Mouse (Mus musculus): Measurements from ENCODE around the gene Parp3. TPM values are rescaled to one million over a fixed set of nuclear protein-coding genes. Genes with fewer than 3 reads are reported as not detected.
A peak's percentile ranks its signal among the peaks of the same experiment; 100 is the strongest.
"Not testable (repeated sequence)": the region's sequence is repeated elsewhere in the genome, so short reads cannot be mapped to it uniquely, and the experiment has no call there.

Gene Parp3
- polyA plus RNA-seq, 1 experiment from 2014 or later = 3.0 TPM

- H3K9ac ChIP-seq (ENCODE audit: low read depth, low read length) = no peak within 1 kb of the TSS
- H3K4me2 ChIP-seq (ENCODE audit: low read depth, low read length) = no peak within 1 kb of the TSS
- no peaks in the 10 kb centered on the region for H3K9me3 ChIP-seq (ENCODE audit: control insufficient read depth, low read length)
- no peak for ATAC-seq
- H3K36me3 ChIP-seq (ENCODE audit: control insufficient read depth, insufficient read depth, low read length) = no peaks in the 10 kb centered on the region
- no peaks in the 10 kb centered on the region for H3K4me1 ChIP-seq (ENCODE audit: control insufficient read depth, insufficient read depth, low read length)
- no peaks in the 10 kb centered on the region; the same call in 1 of the 2 replicates for H3K27me3 ChIP-seq (replicated peaks; ENCODE audit: control insufficient read depth, insufficient read depth, low read length)
- no peak within 1 kb of the TSS for H3K27ac ChIP-seq (ENCODE audit: low read length)
- 92% methylated on average over 6 of the region's 6 CpGs for WGBS
- no peak within 1 kb of the TSS for H3K4me3 ChIP-seq (ENCODE audit: low read length)
Measured at GRCm38 (mm10) chr9:106499667-106500066, 22.9 kb upstream of the Parp3 start, which contains the start of gene Iqcf1. Gene Iqcf1 (plus strand): TSS chr9:106499967.

GRCm38 (mm10) chr9:106487602-106488001, 10.9 kb upstream of the Parp3 start:
- H3K9me3 ChIP-seq (ENCODE audit: control insufficient read depth, low read length); H3K9ac ChIP-seq (ENCODE audit: low read depth, low read length); ATAC-seq; H3K4me2 ChIP-seq (ENCODE audit: low read depth, low read length); H3K27ac ChIP-seq (ENCODE audit: low read length); H3K4me3 ChIP-seq (ENCODE audit: low read length); H3K27me3 ChIP-seq (replicated peaks; ENCODE audit: control insufficient read depth, insufficient read depth, low read length); H3K4me1 ChIP-seq (ENCODE audit: control insufficient read depth, insufficient read depth, low read length): not testable (repeated sequence)
- 82% methylated on average over 6 of the region's 6 CpGs for WGBS
- peaks cover 25% of the 10 kb centered on the region; the same call in 1 of the 2 replicates for H3K36me3 ChIP-seq (ENCODE audit: control insufficient read depth, insufficient read depth, low read length)

- Histone ChIP-seq H3K4me2 (ENCODE audit: low read depth, low read length) (no peak overlapping the region), H3K27me3 (replicated peaks; ENCODE audit: control insufficient read depth, insufficient read depth, low read length) (no peaks in the 10 kb centered on the region), H3K36me3 (ENCODE audit: control insufficient read depth, insufficient read depth, low read length) (peaks cover 30% of the 10 kb centered on the region; the same call in 1 of the 2 replicates), H3K27ac (ENCODE audit: low read length) (no peak overlapping the region), H3K4me1 (ENCODE audit: control insufficient read depth, insufficient read depth, low read length) (no peaks in the 10 kb centered on the region), H3K9me3 (ENCODE audit: control insufficient read depth, low read length) (no peaks in the 10 kb centered on the region), H3K4me3 (ENCODE audit: low read length) (no peak overlapping the region), H3K9ac (ENCODE audit: low read depth, low read length) (no peak overlapping the region)
- no peak for ATAC-seq
- WGBS = 84% methylated on average over 10 of the region's 10 CpGs
Measured at GRCm38 (mm10) chr9:106485076-106485475, 8.3 kb upstream of the Parp3 start.

GRCm38 (mm10) chr9:106483606-106484005, 6.9 kb upstream of the Parp3 start:
- Histone ChIP-seq H3K4me2 (ENCODE audit: low read depth, low read length) (no peak overlapping the region), H3K9me3 (ENCODE audit: control insufficient read depth, low read length) (no peaks in the 10 kb centered on the region), H3K36me3 (ENCODE audit: control insufficient read depth, insufficient read depth, low read length) (peaks cover 30% of the 10 kb centered on the region; the same call in 1 of the 2 replicates), H3K4me1 (ENCODE audit: control insufficient read depth, insufficient read depth, low read length) (no peaks in the 10 kb centered on the region), H3K4me3 (ENCODE audit: low read length) (no peak overlapping the region), H3K27me3 (replicated peaks; ENCODE audit: control insufficient read depth, insufficient read depth, low read length) (no peaks in the 10 kb centered on the region), H3K27ac (ENCODE audit: low read length) (no peak overlapping the region), H3K9ac (ENCODE audit: low read depth, low read length) (no peak overlapping the region)
- 93% methylated on average over 17 of the region's 17 CpGs for WGBS
- no peak for ATAC-seq

DNA sequence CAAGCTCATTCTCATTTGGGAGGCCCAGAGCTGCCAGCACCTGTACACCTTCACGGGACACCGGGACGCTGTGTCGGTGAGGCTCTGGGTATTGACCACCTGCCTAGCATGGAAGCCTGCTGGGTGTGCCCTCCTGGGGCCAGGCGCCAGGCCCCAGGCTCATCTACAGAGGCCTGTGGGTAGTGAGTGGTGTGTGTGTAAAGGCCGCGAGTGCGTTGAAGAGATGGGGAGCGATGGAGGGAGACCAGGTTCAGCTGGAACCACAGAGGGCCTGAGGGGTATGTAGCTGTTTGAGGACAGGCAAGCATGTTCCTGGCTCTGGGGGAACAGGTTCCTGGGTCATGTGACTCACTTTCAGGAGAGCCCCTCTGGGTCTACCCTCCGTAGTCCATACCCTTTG, 6.4 kb upstream of the Parp3 start:
- no peak overlapping the region for H3K4me3 ChIP-seq (ENCODE audit: low read length)
- no peaks in the 10 kb centered on the region for H3K27me3 ChIP-seq (replicated peaks; ENCODE audit: control insufficient read depth, insufficient read depth, low read length)
- no peak overlapping the region for H3K4me2 ChIP-seq (ENCODE audit: low read depth, low read length)
- peaks cover 2% of the 10 kb centered on the region; the same call in 1 of the 2 replicates for H3K4me1 ChIP-seq (ENCODE audit: control insufficient read depth, insufficient read depth, low read length)
- 96% methylated on average over 10 of the region's 10 CpGs for WGBS
- H3K27ac ChIP-seq (ENCODE audit: low read length) = no peak overlapping the region
- no peak for ATAC-seq
- H3K9ac ChIP-seq (ENCODE audit: low read depth, low read length) = no peak overlapping the region
- peaks cover 30% of the 10 kb centered on the region; the same call in 1 of the 2 replicates for H3K36me3 ChIP-seq (ENCODE audit: control insufficient read depth, insufficient read depth, low read length)
- no peaks in the 10 kb centered on the region for H3K9me3 ChIP-seq (ENCODE audit: control insufficient read depth, low read length)

DNA sequence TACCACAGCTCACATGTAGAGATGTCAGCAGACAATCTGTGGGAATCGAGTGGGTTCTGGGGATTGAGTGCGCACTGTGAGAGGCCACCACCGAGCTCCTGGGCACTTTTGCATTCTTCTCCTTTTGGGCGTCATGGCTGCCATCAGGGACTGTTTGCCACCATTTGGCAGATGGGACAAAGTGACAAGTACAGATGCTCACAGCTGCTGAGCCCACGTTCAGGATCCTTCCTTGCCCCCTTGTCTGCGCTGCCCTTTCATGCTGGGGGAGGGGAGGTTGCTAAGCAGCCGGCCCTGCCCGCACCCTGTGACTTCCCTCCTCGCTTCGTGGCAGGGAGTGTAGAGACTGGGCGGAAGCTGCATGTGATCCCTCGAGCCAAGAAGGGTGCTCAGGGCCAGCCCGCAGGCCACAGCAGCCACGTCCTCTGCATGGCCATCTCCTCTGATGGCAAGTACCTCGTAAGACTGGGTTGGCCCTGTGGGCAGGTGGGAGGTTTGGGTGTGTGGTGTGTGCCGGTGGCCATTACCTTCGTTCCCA, 5.9 kb upstream of the Parp3 start:
- H3K9me3 ChIP-seq (ENCODE audit: control insufficient read depth, low read length) = no peaks in the 10 kb centered on the region
- no peak overlapping the region for H3K4me3 ChIP-seq (ENCODE audit: low read length)
- no peak for ATAC-seq
- peaks cover 7% of the 10 kb centered on the region for H3K4me1 ChIP-seq (ENCODE audit: control insufficient read depth, insufficient read depth, low read length)
- no peaks in the 10 kb centered on the region for H3K27me3 ChIP-seq (replicated peaks; ENCODE audit: control insufficient read depth, insufficient read depth, low read length)
- no peak overlapping the region for H3K4me2 ChIP-seq (ENCODE audit: low read depth, low read length)
- 88% methylated on average over 17 of the region's 17 CpGs for WGBS
- H3K9ac ChIP-seq (ENCODE audit: low read depth, low read length) = no peak overlapping the region
- peaks cover 30% of the 10 kb centered on the region; the same call in 1 of the 2 replicates for H3K36me3 ChIP-seq (ENCODE audit: control insufficient read depth, insufficient read depth, low read length)
- H3K27ac ChIP-seq (ENCODE audit: low read length) = no peak overlapping the region

DNA sequence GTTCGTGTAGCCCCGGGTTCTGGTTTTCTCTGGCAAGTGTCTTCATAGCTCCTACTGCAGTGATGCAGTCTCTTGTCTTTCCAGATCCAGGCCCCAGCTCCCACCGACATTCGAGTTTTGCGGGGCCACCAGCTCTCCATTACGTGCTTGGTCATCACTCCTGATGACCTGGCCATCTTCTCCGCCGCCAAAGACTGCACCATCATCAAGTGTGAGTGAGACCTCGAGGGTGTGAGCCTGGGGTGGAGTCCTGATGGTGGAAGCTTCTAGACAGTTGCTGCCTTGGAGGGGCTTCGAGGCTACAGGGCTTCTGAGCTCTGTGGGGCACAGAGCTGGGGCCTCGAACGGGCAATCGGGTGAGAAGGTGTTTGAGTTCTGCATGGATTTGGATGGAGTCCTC, 4.9 kb upstream of the Parp3 start:
- Histone ChIP-seq H3K9ac (ENCODE audit: low read depth, low read length) (no peak overlapping the region), H3K4me3 (ENCODE audit: low read length) (no peak overlapping the region), H3K4me2 (ENCODE audit: low read depth, low read length) (no peak overlapping the region), H3K9me3 (ENCODE audit: control insufficient read depth, low read length) (no peaks in the 10 kb centered on the region), H3K36me3 (ENCODE audit: control insufficient read depth, insufficient read depth, low read length) (peaks cover 30% of the 10 kb centered on the region; the same call in 1 of the 2 replicates), H3K27me3 (replicated peaks; ENCODE audit: control insufficient read depth, insufficient read depth, low read length) (no peaks in the 10 kb centered on the region), H3K27ac (ENCODE audit: low read length) (no peak overlapping the region), H3K4me1 (ENCODE audit: control insufficient read depth, insufficient read depth, low read length) (peaks cover 7% of the 10 kb centered on the region)
- ATAC-seq = no peak
- WGBS = 93% methylated on average over 13 of the region's 13 CpGs

DNA sequence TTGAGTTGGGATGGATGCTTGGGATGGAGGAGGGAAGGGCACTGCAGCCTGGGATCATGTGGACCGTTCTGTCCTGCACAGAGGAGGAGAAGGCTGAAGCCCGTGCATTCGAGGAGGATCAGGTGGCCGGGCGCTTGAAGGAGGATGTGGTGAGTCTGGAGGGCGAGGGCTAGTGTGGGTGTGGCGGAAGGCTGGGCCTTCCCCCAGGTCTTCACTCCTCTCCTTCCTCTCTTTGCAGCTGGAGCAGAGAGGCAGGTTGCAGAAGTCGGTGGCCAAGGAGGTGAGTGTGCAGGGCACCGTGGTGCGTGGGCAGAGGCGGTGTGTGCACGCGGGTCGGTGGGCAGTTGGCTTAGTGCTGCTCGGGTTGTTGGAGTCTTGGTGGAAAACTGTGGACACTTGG, 4.3 kb upstream of the Parp3 start:
- no peaks in the 10 kb centered on the region for H3K27me3 ChIP-seq (replicated peaks; ENCODE audit: control insufficient read depth, insufficient read depth, low read length)
- no peak overlapping the region for H3K4me3 ChIP-seq (ENCODE audit: low read length)
- H3K9ac ChIP-seq (ENCODE audit: low read depth, low read length) = no peak overlapping the region
- 94% methylated on average over 15 of the region's 15 CpGs for WGBS
- H3K36me3 ChIP-seq (ENCODE audit: control insufficient read depth, insufficient read depth, low read length) = peaks cover 30% of the 10 kb centered on the region; the same call in 1 of the 2 replicates
- H3K27ac ChIP-seq (ENCODE audit: low read length) = no peak overlapping the region
- ATAC-seq = no peak
- no peaks in the 10 kb centered on the region for H3K9me3 ChIP-seq (ENCODE audit: control insufficient read depth, low read length)
- peaks cover 13% of the 10 kb centered on the region for H3K4me1 ChIP-seq (ENCODE audit: control insufficient read depth, insufficient read depth, low read length)
- H3K4me2 ChIP-seq (ENCODE audit: low read depth, low read length) = no peak overlapping the region

- H3K36me3 ChIP-seq (ENCODE audit: control insufficient read depth, insufficient read depth, low read length) = peaks cover 30% of the 10 kb centered on the region; the same call in 1 of the 2 replicates
Measured at GRCm38 (mm10) chr9:106480541-106480940, 3.8 kb upstream of the Parp3 start.

DNA sequence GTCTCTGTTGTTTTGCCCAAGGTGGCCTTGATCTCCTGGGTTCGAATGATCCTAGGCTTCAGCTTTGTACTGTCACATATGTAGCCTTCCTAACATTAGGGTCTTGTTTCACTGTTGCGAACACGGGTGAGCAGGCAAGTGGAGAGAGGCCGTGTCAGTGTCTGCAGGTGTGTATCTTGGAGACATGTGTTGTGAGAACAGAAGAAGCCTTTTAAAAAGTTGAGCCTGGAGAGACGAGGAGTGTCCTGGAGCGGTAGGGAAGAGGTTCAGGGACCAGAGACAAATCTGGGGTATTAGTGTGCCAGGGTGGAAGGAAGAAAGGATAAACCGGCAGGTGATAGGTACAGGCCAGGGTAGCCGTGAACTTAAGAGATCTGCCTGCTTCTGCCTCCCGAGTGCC, 1.4 kb upstream of the Parp3 start:
- H3K9ac ChIP-seq (ENCODE audit: low read depth, low read length) = peak overlapping the region; percentile 73
- H3K36me3 ChIP-seq (ENCODE audit: control insufficient read depth, insufficient read depth, low read length) = peaks cover 10% of the 10 kb centered on the region; the same call in 1 of the 2 replicates
- ATAC-seq = no peak
- no peaks in the 10 kb centered on the region for H3K27me3 ChIP-seq (replicated peaks; ENCODE audit: control insufficient read depth, insufficient read depth, low read length)
- peak overlapping the region; percentile 92 for H3K4me2 ChIP-seq (ENCODE audit: low read depth, low read length)
- no peak overlapping the region for H3K27ac ChIP-seq (ENCODE audit: low read length)
- peaks cover 39% of the 10 kb centered on the region for H3K4me1 ChIP-seq (ENCODE audit: control insufficient read depth, insufficient read depth, low read length)
- H3K9me3 ChIP-seq (ENCODE audit: control insufficient read depth, low read length) = no peaks in the 10 kb centered on the region
- peak overlapping the region; percentile 87 for H3K4me3 ChIP-seq (ENCODE audit: low read length)
- 78% methylated on average over 9 of the region's 9 CpGs for WGBS

More at GRCm38 (mm10) chr9:106480541-106480940, 3.8 kb upstream of the Parp3 start:
- Histone ChIP-seq H3K27me3 (replicated peaks; ENCODE audit: control insufficient read depth, insufficient read depth, low read length) (no peaks in the 10 kb centered on the region), H3K27ac (ENCODE audit: low read length) (no peak overlapping the region), H3K9ac (ENCODE audit: low read depth, low read length) (no peak overlapping the region), H3K4me2 (ENCODE audit: low read depth, low read length) (no peak overlapping the region), H3K4me1 (ENCODE audit: control insufficient read depth, insufficient read depth, low read length) (peaks cover 17% of the 10 kb centered on the region), H3K4me3 (ENCODE audit: low read length) (no peak overlapping the region), H3K9me3 (ENCODE audit: control insufficient read depth, low read length) (no peaks in the 10 kb centered on the region)
- ATAC-seq = no peak
- 92% methylated on average over 7 of the region's 7 CpGs for WGBS

All from intestine, embryonic 16.5 days (tissue).